Mouse (Mus musculus) heart, adult 2 months (tissue): Measurements from ENCODE around the gene Slc9a2. TPM values are rescaled to one million over a fixed set of nuclear protein-coding genes. Genes with fewer than 3 reads are reported as not detected.

Experiments
- DNase-seq, 2 experiments: peaks; one replicate each; pipeline ENCODE4 v3.0.0; 2021
- H3K27ac ChIP-seq: fragments of 200-600 bp; 2 replicates; pipeline ENCODE4 v1.8.1; 2022
- H3K27me3 ChIP-seq: fragments of 200-500 bp; 2 replicates; pipeline ENCODE4 v1.6.1; 2012; ENCODE audit warnings: mild to moderate bottlenecking, low read length, inconsistent platforms, mixed read lengths; ENCODE audit not compliant: control insufficient read depth, insufficient read depth
- H3K36me3 ChIP-seq: fragments of 200-500 bp; 2 replicates; pipeline ENCODE4 v1.6.1; 2012; ENCODE audit warnings: low read length, inconsistent platforms; ENCODE audit not compliant: control insufficient read depth, insufficient read depth
- H3K4me1 ChIP-seq: fragments of 200-500 bp; 2 replicates; pipeline ENCODE4 v1.6.1; 2011; ENCODE audit warnings: low read length; ENCODE audit not compliant: control insufficient read depth, insufficient read depth
- H3K4me3 ChIP-seq: fragments of 200-600 bp; 2 replicates; pipeline ENCODE4 v1.8.1; 2022
- H3K79me2 ChIP-seq: fragments of 200-500 bp; replicated peaks from 2 replicates; pipeline ENCODE4 v1.6.1; 2012; ENCODE audit warnings: mild to moderate bottlenecking, inconsistent platforms, low read length, moderate library complexity, mixed read lengths; ENCODE audit not compliant: control insufficient read depth, insufficient read depth
- H3K9ac ChIP-seq: fragments of 200-500 bp; 2 replicates; pipeline ENCODE4 v1.6.1; 2012; ENCODE audit warnings: low read depth, mild to moderate bottlenecking, control low read depth, inconsistent platforms, low read length, mixed read lengths
- CTCF ChIP-seq: fragments of 200-600 bp; IDR thresholded peaks from 2 replicates; pipeline ENCODE4 v1.8.1; 2022; ENCODE audit warnings: antibody characterized with exemption, mild to moderate bottlenecking, moderate library complexity
- EP300 ChIP-seq: fragments of 200-500 bp; IDR thresholded peaks from 2 replicates; pipeline ENCODE4 v1.6.1; 2011; ENCODE audit warnings: low read depth, low read length, control low read depth; ENCODE audit not compliant: insufficient read depth
- POLR2A ChIP-seq: fragments of 200-500 bp; IDR thresholded peaks from 2 replicates; pipeline ENCODE4 v1.6.1; 2011; ENCODE audit warnings: mild to moderate bottlenecking, low read depth, low read length, control low read depth; ENCODE audit not compliant: insufficient read depth
- WGBS: fragments of 180-500 bp; shearing (Covaris S2); methylation state at CpG from one replicate; pipeline ENCODE4 v1.1.7; 2018; 5-methylcytosine and 5-hydroxymethylcytosine counted together
- intact Hi-C: fragments of 180-260 bp; cut with DNase I; formaldehyde crosslinking; loops from one replicate; pipeline ENCODE4 v1.15.1; 2025
- polyA plus RNA-seq: library from polyadenylated mRNA; depleted of rRNA; stranded (reverse); fragments of >200 nt; gene quantifications from 2 replicates; pipeline ENCODE4 v1.2.3, GENCODE M21; 2012
- total RNA-seq, 2 experiments: library from RNA; stranded (reverse); gene quantifications; 2 replicates each; pipeline ENCODE4 v1.2.3; 2021

The Slc9a2 gene
- total and polyA plus RNA-seq, 3 experiments: 1.3 to 3.2 (median 1.4) TPM

DNA sequence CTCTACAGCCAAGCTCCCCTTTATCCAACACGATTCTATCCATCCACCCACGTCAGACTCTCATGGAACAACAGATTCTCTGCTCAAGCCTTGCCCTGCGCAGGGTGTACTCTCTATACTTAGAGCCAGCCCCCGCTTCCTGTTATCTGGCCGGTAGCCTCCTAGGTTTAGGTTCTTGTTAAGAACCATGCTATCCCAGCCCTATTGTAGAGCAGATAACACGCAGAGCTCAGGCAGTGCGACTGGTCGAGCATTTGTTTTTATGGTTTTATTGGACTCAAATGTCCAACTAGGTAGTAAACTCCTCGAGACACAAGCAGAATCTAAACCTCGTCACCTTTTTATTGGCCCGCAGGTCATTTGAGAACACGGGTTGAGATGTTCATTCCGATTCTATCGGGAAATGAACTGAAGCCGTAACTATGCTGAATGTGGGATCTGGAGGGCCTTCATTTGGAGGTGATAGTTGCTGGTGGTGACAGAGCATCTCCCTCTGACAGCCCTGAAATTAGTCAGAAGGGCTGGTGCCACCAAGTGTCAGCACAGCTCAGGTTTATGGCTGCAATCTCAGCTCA lies 84.4 kb downstream of the Slc9a2 start:
- no peak overlapping the region for H3K9ac ChIP-seq
- no peaks in the 10 kb centered on the region for H3K36me3 ChIP-seq
- no peak for TF ChIP-seq POLR2A
- no peak for TF ChIP-seq CTCF
- no peak for TF ChIP-seq EP300
- 78% methylated on average over 15 of the region's 15 CpGs for WGBS
- no peaks in the 10 kb centered on the region for H3K79me2 ChIP-seq
- H3K27me3 ChIP-seq: no peaks in the 10 kb centered on the region
- H3K4me1 ChIP-seq: peaks cover 1% of the 10 kb centered on the region; the same call in 1 of the 2 replicates
- H3K4me3 ChIP-seq: no peak overlapping the region
- no peak for DNase-seq
- H3K27ac ChIP-seq: no peak overlapping the region
- intact Hi-C loops: loop anchor here (5.0 kb wide), 1 partner anchor 177 kb away; no protein-coding TSS in a partner anchor

DNA sequence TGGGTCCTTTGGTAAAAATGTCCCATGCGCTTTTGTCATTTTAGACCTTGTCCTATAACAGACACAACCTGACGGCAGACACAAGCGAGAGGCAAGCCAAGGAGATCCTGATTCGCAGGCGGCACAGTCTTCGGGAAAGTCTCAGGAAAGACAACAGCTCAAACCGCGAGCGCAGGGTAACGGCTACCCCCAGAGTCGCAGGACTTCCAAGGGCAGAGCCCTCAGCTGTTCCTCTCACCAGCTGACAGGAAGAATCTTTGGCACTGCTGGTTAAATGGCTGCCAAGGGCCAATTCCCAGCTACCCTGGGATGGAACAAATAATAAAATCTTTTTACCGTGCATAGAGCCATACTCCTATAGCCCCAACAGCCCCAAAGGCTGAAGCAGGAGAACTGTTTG lies 85.1 kb downstream of the Slc9a2 start:
- Histone ChIP-seq H3K4me3 (no peak overlapping the region), H3K4me1 (no peaks in the 10 kb centered on the region), H3K79me2 (no peaks in the 10 kb centered on the region), H3K9ac (no peak overlapping the region), H3K27me3 (no peaks in the 10 kb centered on the region), H3K36me3 (no peaks in the 10 kb centered on the region), H3K27ac (no peak overlapping the region)
- 83% methylated on average over 12 of the region's 12 CpGs for WGBS
- no peak for DNase-seq
- TF ChIP-seq CTCF (no peak), POLR2A (no peak), EP300 (no peak)
- intact Hi-C loops: loop anchor here (5.0 kb wide), 1 partner anchor 178 kb away; no protein-coding TSS in a partner anchor

DNA sequence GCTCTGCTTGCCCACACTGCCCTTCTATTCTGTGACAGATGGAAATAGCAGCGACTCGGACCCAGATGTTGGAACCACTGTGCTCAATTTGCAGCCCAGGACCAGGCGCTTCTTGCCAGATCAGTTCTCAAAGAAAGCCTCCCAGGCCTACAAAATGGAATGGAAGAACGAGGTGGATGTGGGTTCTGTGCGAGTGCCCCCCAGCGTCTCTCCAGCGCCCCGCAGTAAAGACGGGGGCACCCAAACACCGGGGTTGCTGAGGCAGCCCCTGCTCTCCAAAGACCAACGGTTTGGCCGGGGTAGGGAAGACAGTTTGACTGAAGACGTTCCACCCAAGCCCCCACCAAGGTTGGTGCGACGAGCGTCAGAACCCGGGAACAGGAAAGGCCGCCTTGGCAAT lies 87.2 kb downstream of the Slc9a2 start:
- Histone ChIP-seq H3K9ac (no peak overlapping the region), H3K27me3 (no peaks in the 10 kb centered on the region), H3K4me3 (no peak overlapping the region), H3K4me1 (no peaks in the 10 kb centered on the region), H3K79me2 (no peaks in the 10 kb centered on the region), H3K36me3 (no peaks in the 10 kb centered on the region), H3K27ac (no peak overlapping the region)
- intact Hi-C loops: loop anchor here (5.0 kb wide), 1 partner anchor 180 kb away; no protein-coding TSS in a partner anchor
- 83% methylated on average over 18 of the region's 18 CpGs for WGBS
- TF ChIP-seq POLR2A: no peak
- TF ChIP-seq EP300: no peak
- no peak for TF ChIP-seq CTCF
- DNase-seq: no peak

DNA sequence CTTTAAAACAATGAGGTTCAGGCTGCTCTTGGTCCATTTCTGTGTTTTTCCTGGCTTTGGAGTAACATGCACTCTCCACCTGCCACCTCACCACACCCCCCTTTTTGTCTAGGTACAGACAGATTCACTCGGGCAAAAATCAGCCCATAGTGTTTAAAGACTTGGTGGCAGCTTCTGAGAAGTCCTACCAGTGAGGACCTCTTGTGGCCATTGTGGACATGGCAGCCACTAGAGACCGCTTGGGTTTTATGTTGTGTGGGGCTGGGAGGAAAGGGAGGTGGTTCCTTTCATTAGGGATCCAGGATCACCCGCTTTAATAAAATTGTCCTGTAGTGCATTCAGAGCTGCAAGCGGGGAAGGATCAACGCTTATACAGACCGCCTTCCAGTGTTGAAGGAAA lies 88.2 kb downstream of the Slc9a2 start:
- H3K4me3 ChIP-seq: no peak overlapping the region
- no peak overlapping the region for H3K27ac ChIP-seq
- H3K79me2 ChIP-seq: no peaks in the 10 kb centered on the region
- TF ChIP-seq CTCF: peak; percentile 77
- no peak for TF ChIP-seq POLR2A
- DNase-seq: peak; percentile 8 to 49
- H3K9ac ChIP-seq: no peak overlapping the region
- intact Hi-C loops: loop anchor here (1.0 to 5.0 kb wide), 2 partner anchors 149 to 181 kb away; no protein-coding TSS in a partner anchor
- H3K27me3 ChIP-seq: no peaks in the 10 kb centered on the region
- H3K36me3 ChIP-seq: no peaks in the 10 kb centered on the region
- no peaks in the 10 kb centered on the region for H3K4me1 ChIP-seq
- 27% methylated on average over 6 of the region's 6 CpGs for WGBS

DNA sequence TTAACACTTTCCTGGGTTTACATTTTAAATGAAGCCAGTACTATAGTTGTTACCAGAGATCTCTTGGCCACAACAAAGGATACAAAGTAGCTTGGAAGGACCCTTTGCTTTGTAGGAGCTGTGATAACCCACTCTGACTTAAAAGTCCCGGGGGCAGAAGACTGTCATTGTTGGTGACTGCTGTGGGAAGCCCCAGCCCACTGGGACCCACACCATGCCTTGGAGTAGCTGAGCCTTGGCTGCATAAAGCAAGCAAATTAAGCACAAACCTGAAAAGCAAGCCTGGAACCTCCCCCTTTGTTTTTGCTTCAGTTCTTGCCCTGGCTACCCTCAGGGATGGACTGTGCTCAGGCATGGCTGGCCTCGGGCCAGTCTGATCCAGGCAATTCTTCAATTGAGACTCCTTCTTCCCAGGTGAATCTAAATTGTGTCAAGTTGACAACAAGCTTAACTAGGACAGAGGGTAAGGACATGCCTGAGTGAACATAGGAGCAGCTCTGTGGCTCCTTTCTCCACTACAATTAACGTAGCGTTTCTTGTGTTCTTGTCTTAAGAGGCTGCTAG lies 89.0 kb downstream of the Slc9a2 start:
- no peaks in the 10 kb centered on the region for H3K27me3 ChIP-seq
- TF ChIP-seq POLR2A (no peak), EP300 (no peak), CTCF (no peak)
- WGBS: 70% methylated on average over 4 of the region's 4 CpGs
- no peak overlapping the region for H3K27ac ChIP-seq
- no peaks in the 10 kb centered on the region for H3K36me3 ChIP-seq
- no peaks in the 10 kb centered on the region for H3K79me2 ChIP-seq
- no peak for DNase-seq
- intact Hi-C loops: loop anchor here (5.0 kb wide), 1 partner anchor 182 kb away; no protein-coding TSS in a partner anchor
- H3K4me3 ChIP-seq: no peak overlapping the region
- no peak overlapping the region for H3K9ac ChIP-seq
- H3K4me1 ChIP-seq: no peaks in the 10 kb centered on the region
